Mouse (Mus musculus) E14TG2a.4 (cell line): ENCODE data around the gene Trim15.
A peak's percentile ranks its signal among the peaks of the same experiment; 100 is the strongest.
"Not testable (repeated sequence)": the region's sequence is repeated elsewhere in the genome, so short reads cannot be mapped to it uniquely, and the experiment has no call there.

Experiments used
- H3K27me3 ChIP-seq: 2 replicates; pipeline ENCODE4 v1.6.1; 2014; ENCODE audit warnings: low read length, control low read depth; ENCODE audit not compliant: insufficient read depth
- H3K36me3 ChIP-seq: 2 replicates; pipeline ENCODE4 v1.6.1; 2014; ENCODE audit warnings: low read length, control low read depth; ENCODE audit not compliant: insufficient read depth
- H3K4me1 ChIP-seq: replicated peaks from 2 replicates; pipeline ENCODE4 v1.6.1; 2014; ENCODE audit warnings: low read depth, low read length, control low read depth
- H3K4me3 ChIP-seq: replicated peaks from 2 replicates; pipeline ENCODE4 v1.5.1; 2014; ENCODE audit warnings: mild to moderate bottlenecking, low read length
- H3K9me3 ChIP-seq: 2 replicates; pipeline ENCODE4 v1.6.1; 2014; ENCODE audit warnings: low read length, control low read depth
- CTCF ChIP-seq: conservative IDR thresholded peaks from 2 replicates; pipeline ENCODE4 v1.5.1; 2014; ENCODE audit warnings: low read length
- NANOG ChIP-seq: IDR thresholded peaks from 2 replicates; pipeline ENCODE4 v1.6.1; 2014; ENCODE audit warnings: borderline replicate concordance, low read length, mixed read lengths
- POU5F1 ChIP-seq: IDR thresholded peaks from 2 replicates; pipeline ENCODE4 v1.6.1; 2014; ENCODE audit warnings: low read length, borderline replicate concordance

Trim15 gene

GRCm38 (mm10) chr17:36899376-36899775 lies 32.4 kb upstream of the Trim15 start:
- H3K9me3 ChIP-seq: no peaks in the 10 kb centered on the region
- H3K27me3 ChIP-seq: no peaks in the 10 kb centered on the region
- H3K36me3 ChIP-seq: no peaks in the 10 kb centered on the region
- no peak overlapping the region for H3K4me3 ChIP-seq
- no peak for TF ChIP-seq NANOG
- no peak for TF ChIP-seq CTCF
- no peak for TF ChIP-seq POU5F1
- H3K4me1 ChIP-seq: peaks cover 25% of the 10 kb centered on the region

- no peaks in the 10 kb centered on the region for H3K36me3 ChIP-seq
- no peak within 1 kb of the TSS for H3K4me3 ChIP-seq
- H3K4me1 ChIP-seq: peaks cover 24% of the 10 kb centered on the region
- H3K27me3 ChIP-seq: no peaks in the 10 kb centered on the region
- H3K9me3 ChIP-seq: no peaks in the 10 kb centered on the region
- no peak for TF ChIP-seq POU5F1
These were observed 30.7 kb upstream of the Trim15 start, which contains the start of gene Trim31 for GRCm38 (mm10) chr17:36897552-36898205. Trim31 (plus strand) TSS chr17:36898118.

GRCm38 (mm10) chr17:36897065-36897464 lies 30.1 kb upstream of the Trim15 start:
- H3K27me3 ChIP-seq: no peaks in the 10 kb centered on the region
- H3K4me3 ChIP-seq: no peak overlapping the region
- TF ChIP-seq POU5F1: no peak
- TF ChIP-seq NANOG: no peak
- no peak for TF ChIP-seq CTCF
- peaks cover 28% of the 10 kb centered on the region for H3K4me1 ChIP-seq
- no peaks in the 10 kb centered on the region for H3K9me3 ChIP-seq
- H3K36me3 ChIP-seq: no peaks in the 10 kb centered on the region

GRCm38 (mm10) chr17:36896583-36896982 lies 29.6 kb upstream of the Trim15 start:
- TF ChIP-seq CTCF (peak; percentile 56), NANOG (no peak), POU5F1 (no peak)
- peaks cover 32% of the 10 kb centered on the region for H3K4me1 ChIP-seq

GRCm38 (mm10) chr17:36893387-36893786 lies 26.4 kb upstream of the Trim15 start:
- Histone ChIP-seq H3K9me3 (no peaks in the 10 kb centered on the region), H3K27me3 (no peaks in the 10 kb centered on the region), H3K36me3 (no peaks in the 10 kb centered on the region), H3K4me3 (no peak overlapping the region), H3K4me1 (peaks cover 27% of the 10 kb centered on the region)
- TF ChIP-seq POU5F1 (no peak), CTCF (no peak), NANOG (no peak)

More at GRCm38 (mm10) chr17:36896583-36896982, 29.6 kb upstream of the Trim15 start:
- Histone ChIP-seq H3K9me3 (no peaks in the 10 kb centered on the region), H3K27me3 (no peaks in the 10 kb centered on the region), H3K36me3 (no peaks in the 10 kb centered on the region), H3K4me3 (no peak overlapping the region)

- peak; percentile 64 for TF ChIP-seq CTCF
- TF ChIP-seq NANOG: no peak
- Histone ChIP-seq H3K9me3 (no peaks in the 10 kb centered on the region), H3K36me3 (no peaks in the 10 kb centered on the region), H3K27me3 (no peaks in the 10 kb centered on the region), H3K4me1 (peaks cover 27% of the 10 kb centered on the region), H3K4me3 (no peak overlapping the region)
These were observed 25.4 kb upstream of the Trim15 start for GRCm38 (mm10) chr17:36892362-36892761.

GRCm38 (mm10) chr17:36891496-36891895 lies 24.5 kb upstream of the Trim15 start:
- H3K36me3 ChIP-seq, H3K27me3 ChIP-seq, H3K9me3 ChIP-seq, H3K4me3 ChIP-seq: not testable (repeated sequence)
- peaks cover 25% of the 10 kb centered on the region for H3K4me1 ChIP-seq

GRCm38 (mm10) chr17:36890073-36890903 lies 23.3 kb upstream of the Trim15 start, which contains the start of gene Trim40:
Trim40 (minus strand) TSS chr17:36890123.
- no peaks in the 10 kb centered on the region for H3K36me3 ChIP-seq
- TF ChIP-seq POU5F1: no peak
- no peak for TF ChIP-seq CTCF
- no peak for TF ChIP-seq NANOG

More at GRCm38 (mm10) chr17:36890073-36890903, 23.3 kb upstream of the Trim15 start, which contains the start of gene Trim40:
- Histone ChIP-seq H3K4me3 (no peak within 1 kb of the TSS), H3K27me3 (no peaks in the 10 kb centered on the region), H3K4me1 (peaks cover 20% of the 10 kb centered on the region), H3K9me3 (no peaks in the 10 kb centered on the region)
